Mouse (Mus musculus) forelimb bud, embryonic 11.5 days (tissue): Measurements from ENCODE around the gene Eapp.
"Not testable (repeated sequence)": the region's sequence is repeated elsewhere in the genome, so short reads cannot be mapped to it uniquely, and the experiment has no call there.

Source experiments
- DNase-seq: peaks from one replicate; pipeline ENCODE4 v3.0.0-alpha.2; 2012; ENCODE audit warnings: low read depth, low spot score

Eapp gene

GRCm38 (mm10) chr12:54683182-54683581, 12.5 kb downstream of the Eapp start:
- no peak for DNase-seq

- no peak for DNase-seq
These were observed 19.0 kb downstream of the Eapp start for GRCm38 (mm10) chr12:54676709-54677108.

- no peak for DNase-seq
These were observed 20.3 kb downstream of the Eapp start for GRCm38 (mm10) chr12:54675396-54675795.

- DNase-seq = no peak
These were observed 24.4 kb downstream of the Eapp start for GRCm38 (mm10) chr12:54671262-54671661.

- no peak for DNase-seq
These were observed 27.6 kb downstream of the Eapp start for GRCm38 (mm10) chr12:54668141-54668540.

- DNase-seq = no peak
These were observed 30.2 kb downstream of the Eapp start for GRCm38 (mm10) chr12:54665526-54665925.

GRCm38 (mm10) chr12:54661470-54661869, 34.2 kb downstream of the Eapp start:
- DNase-seq = not testable (repeated sequence)

GRCm38 (mm10) chr12:54659901-54660300, 35.8 kb downstream of the Eapp start:
- DNase-seq = no peak

- no peak for DNase-seq
These were observed 37.1 kb downstream of the Eapp start for GRCm38 (mm10) chr12:54658425-54659092.

- no peak for DNase-seq
These were observed 37.7 kb downstream of the Eapp start for GRCm38 (mm10) chr12:54657951-54658350.

- no peak for DNase-seq
These were observed 38.5 kb downstream of the Eapp start for GRCm38 (mm10) chr12:54657226-54657625.

- DNase-seq = peak; percentile 92
These were observed 39.1 kb downstream of the Eapp start, which contains the start of gene Sptssa for GRCm38 (mm10) chr12:54656396-54657171. Sptssa (minus strand) TSS chr12:54656573.

GRCm38 (mm10) chr12:54656039-54656395, 39.7 kb downstream of the Eapp start:
- DNase-seq = no peak

- DNase-seq = no peak
These were observed 40.2 kb downstream of the Eapp start for GRCm38 (mm10) chr12:54655292-54656038.

- DNase-seq = no peak
These were observed 41.0 kb downstream of the Eapp start for GRCm38 (mm10) chr12:54654741-54655140.

GRCm38 (mm10) chr12:54654141-54654540, 41.6 kb downstream of the Eapp start:
- DNase-seq = no peak

GRCm38 (mm10) chr12:54652346-54652745, 43.4 kb downstream of the Eapp start:
- DNase-seq = no peak

GRCm38 (mm10) chr12:54651820-54652219, 43.9 kb downstream of the Eapp start:
- DNase-seq = no peak

- DNase-seq = no peak
These were observed 44.5 kb downstream of the Eapp start for GRCm38 (mm10) chr12:54651158-54651557.

GRCm38 (mm10) chr12:54644947-54645346, 50.8 kb downstream of the Eapp start:
- no peak for DNase-seq

GRCm38 (mm10) chr12:54643320-54643892, 52.3 kb downstream of the Eapp start:
- no peak for DNase-seq

- no peak for DNase-seq
These were observed 54.3 kb downstream of the Eapp start for GRCm38 (mm10) chr12:54641374-54641773.
